ENCODE assay signal across 8 mouse cellular contexts in genomic region chrX:141236564-141237333, GRCm38 (mm10).
DNase-seq lines count a peak whose midpoint lies in the region; ATAC-seq and TF ChIP-seq lines count a peak whose summit lies in the region.
"Had no signal": no experiment of that assay in that cellular context is flagged by ENCODE, and none has a peak within 500 bp of the region (broad histone marks: within the 10 kb centered on the region; RNA-seq: fewer than 3 reads in every experiment).

No protein-coding gene starts in this region.

- H3K9me3 ChIP-seq in kidney, embryonic 15.5 days (replicated peaks) = no peaks in the 10 kb centered on the region
- no peaks in the 10 kb centered on the region for H3K9me3 ChIP-seq in E14TG2a.4 (ENCODE audit: low read length)
- no peaks in the 10 kb centered on the region for H3K9me3 ChIP-seq in hindbrain, embryonic 14.5 days (ENCODE audit: control insufficient read depth, low read length)
- no peaks in the 10 kb centered on the region for H3K9me3 ChIP-seq in stomach, postnatal 0 days (ENCODE audit: control insufficient read depth, low read length)
- H3K9me3 ChIP-seq: neural tube, embryonic 12.5 days had no signal

- no peak for TF ChIP-seq EP300 in stomach, postnatal 0 days (optimal IDR thresholded peaks at IDR 0.05)

- no peak for ATAC-seq in kidney, embryonic 15.5 days (replicated peaks; ENCODE audit: low FRiP score)
- 0 out of 2 replicates have a peak, but pooled peaks have one; percentile 37 for ATAC-seq in hindbrain, embryonic 14.5 days (ENCODE audit: low FRiP score)
- ATAC-seq in stomach, postnatal 0 days (ENCODE audit: low FRiP score, low TSS enrichment) = no peak

- H3K9ac ChIP-seq in kidney, embryonic 15.5 days = no peak overlapping the region
- H3K9ac ChIP-seq in hindbrain, embryonic 14.5 days = no peak overlapping the region
- H3K9ac ChIP-seq in stomach, postnatal 0 days (ENCODE audit: low read length) = no peak overlapping the region
- H3K9ac ChIP-seq: neural tube, embryonic 12.5 days had no signal

- H3K4me2 ChIP-seq in kidney, embryonic 15.5 days = no peak overlapping the region
- H3K4me2 ChIP-seq in hindbrain, embryonic 14.5 days (replicated peaks) = no peak overlapping the region
- H3K4me2 ChIP-seq in stomach, postnatal 0 days (replicated peaks; ENCODE audit: low read depth) = no peak overlapping the region
- H3K4me2 ChIP-seq: neural tube, embryonic 12.5 days had no signal

- H3K4me1 ChIP-seq in kidney, embryonic 15.5 days = no peaks in the 10 kb centered on the region
- no peaks in the 10 kb centered on the region for H3K4me1 ChIP-seq in E14TG2a.4 (replicated peaks; ENCODE audit: low read depth, low read length)
- no peaks in the 10 kb centered on the region for H3K4me1 ChIP-seq in hindbrain, embryonic 14.5 days (replicated peaks; ENCODE audit: control insufficient read depth, insufficient read depth, low read length)
- H3K4me1 ChIP-seq in stomach, postnatal 0 days (replicated peaks; ENCODE audit: control insufficient read depth, insufficient read depth) = no peaks in the 10 kb centered on the region
- H3K4me1 ChIP-seq: neural tube, embryonic 12.5 days had no signal

- no peaks in the 10 kb centered on the region for H3K36me3 ChIP-seq in kidney, embryonic 15.5 days
- H3K36me3 ChIP-seq in E14TG2a.4 (ENCODE audit: insufficient read depth, low read length) = no peaks in the 10 kb centered on the region
- no peaks in the 10 kb centered on the region for H3K36me3 ChIP-seq in hindbrain, embryonic 14.5 days (replicated peaks; ENCODE audit: control insufficient read depth, insufficient read depth)
- no peaks in the 10 kb centered on the region for H3K36me3 ChIP-seq in stomach, postnatal 0 days (ENCODE audit: control insufficient read depth, insufficient read depth, low read length)
- H3K36me3 ChIP-seq: neural tube, embryonic 12.5 days had no signal

- peak; percentile 36 for TF ChIP-seq CTCF in E14TG2a.4 (conservative IDR thresholded peaks at IDR 0.05; ENCODE audit: low read length)
- peak; percentile 79 for TF ChIP-seq CTCF in stomach, postnatal 0 days (IDR thresholded peaks at IDR 0.05; ENCODE audit: low read depth)

- H3K4me3 ChIP-seq in kidney, embryonic 15.5 days (replicated peaks) = no peak overlapping the region
- H3K4me3 ChIP-seq in E14TG2a.4 (replicated peaks; ENCODE audit: low read length) = no peak overlapping the region
- H3K4me3 ChIP-seq in hindbrain, embryonic 14.5 days (replicated peaks; ENCODE audit: low read length) = no peak overlapping the region
- H3K4me3 ChIP-seq in stomach, postnatal 0 days (ENCODE audit: low read depth, low read length) = no peak overlapping the region
- H3K4me3 ChIP-seq: neural tube, embryonic 12.5 days had no signal

- WGBS in kidney, embryonic 15.5 days = 61% methylated on average over 2 of the region's 2 CpGs
- 59% methylated on average over 2 of the region's 2 CpGs for WGBS in hindbrain, embryonic 14.5 days
- WGBS in stomach, postnatal 0 days = 56% methylated on average over 2 of the region's 2 CpGs

- H3K27me3 ChIP-seq in kidney, embryonic 15.5 days = peaks cover 44% of the 10 kb centered on the region
- H3K27me3 ChIP-seq in E14TG2a.4 (ENCODE audit: insufficient read depth, low read length) = no peaks in the 10 kb centered on the region
- H3K27me3 ChIP-seq in hindbrain, embryonic 14.5 days (ENCODE audit: control insufficient read depth, insufficient read depth, low read length) = peaks cover 19% of the 10 kb centered on the region
- H3K27me3 ChIP-seq in stomach, postnatal 0 days (ENCODE audit: control insufficient read depth, insufficient read depth, low read length) = no peaks in the 10 kb centered on the region
- H3K27me3 ChIP-seq: neural tube, embryonic 12.5 days had no signal

- no peak overlapping the region for H3K27ac ChIP-seq in kidney, embryonic 15.5 days
- H3K27ac ChIP-seq in hindbrain, embryonic 14.5 days = no peak overlapping the region
- no peak overlapping the region for H3K27ac ChIP-seq in stomach, postnatal 0 days (replicated peaks)
- H3K27ac ChIP-seq: neural tube, embryonic 12.5 days had no signal

- peak; percentile 25 for DNase-seq in kidney, postnatal 10 days
- DNase-seq in R1 (ENCODE audit: low read depth, low spot score) = peak; percentile 25
- peak; percentile 51 for DNase-seq in hindbrain, embryonic 14.5 days (ENCODE audit: low spot score)
- DNase-seq in stomach, postnatal 0 days (ENCODE audit: low spot score) = peak; percentile 13
- no peak for DNase-seq in thymus, postnatal 10 days (ENCODE audit: low spot score in 2 of 2)

Comparison
In these comparisons a context has a peak if more than half of its experiments do, and no peak if none do; other contexts are left out.
1. DNase-seq: peak in kidney, postnatal 10 days (single experiment), R1 (single experiment), hindbrain, embryonic 14.5 days (single experiment) and stomach, postnatal 0 days (single experiment); none in thymus, postnatal 10 days (0 of 2).